Mouse (Mus musculus): Measurements from ENCODE around the gene Tbc1d24.

Gene Tbc1d24

DNA sequence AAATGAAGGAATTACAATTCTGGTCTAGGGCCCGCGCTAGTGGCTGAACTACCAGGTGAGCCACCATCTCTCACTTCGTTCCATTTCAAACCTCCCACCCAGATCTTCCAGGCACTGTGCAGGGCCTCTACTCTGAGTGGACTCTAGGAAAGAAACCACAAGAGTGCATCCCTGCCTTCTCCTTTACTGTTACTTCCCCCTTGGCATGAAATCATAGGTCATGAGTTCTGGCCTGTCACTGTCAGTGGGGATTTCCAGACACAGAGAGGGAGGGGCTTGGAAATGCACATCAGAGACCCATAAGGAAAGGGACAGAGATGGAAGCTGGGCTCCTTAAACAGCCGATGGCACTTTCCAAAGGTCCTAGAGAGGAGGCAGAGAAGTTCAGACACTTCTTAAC lies 33.6 kb downstream of the Tbc1d24 start:
- DNase-seq = no peak

DNA sequence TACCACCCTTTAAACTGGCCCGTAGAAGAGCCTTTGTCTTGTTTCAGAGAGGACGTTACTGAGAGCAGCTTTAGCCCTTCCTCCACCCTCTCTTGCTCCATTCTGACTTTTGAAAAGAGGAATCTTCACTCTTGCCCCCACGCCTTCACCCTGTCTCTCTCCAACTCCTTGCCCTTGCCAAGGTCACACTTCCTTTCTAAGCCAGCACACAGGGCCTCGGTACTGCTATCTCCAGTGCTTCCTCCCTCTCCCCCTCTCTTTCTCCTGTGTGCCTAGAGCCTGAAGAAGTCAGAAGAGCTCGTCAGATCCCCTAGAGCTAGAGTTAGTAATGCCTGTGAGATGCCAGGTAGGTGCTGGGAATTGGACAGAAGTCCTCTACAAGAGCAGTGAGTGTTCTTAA lies 34.6 kb downstream of the Tbc1d24 start:
- no peak for DNase-seq

DNA sequence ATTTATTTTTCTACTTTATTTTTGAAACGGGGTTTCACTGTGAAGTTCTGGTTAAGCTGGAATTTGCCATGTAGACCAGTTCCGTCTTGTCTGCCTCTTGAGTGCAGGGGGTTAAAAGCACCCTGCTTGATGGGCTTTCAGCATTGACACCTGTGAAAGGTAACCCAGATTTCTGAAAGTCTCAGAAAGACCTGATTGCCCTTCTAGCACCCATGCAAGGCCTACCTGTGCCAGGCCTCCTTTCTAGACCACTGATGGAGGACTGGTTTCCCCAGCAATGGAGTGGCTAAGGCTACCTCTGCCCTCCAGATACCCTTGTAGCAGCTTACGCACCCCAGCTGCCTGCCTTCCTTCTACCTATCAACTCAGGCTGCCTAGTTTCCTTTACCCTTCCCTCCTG lies 35.2 kb downstream of the Tbc1d24 start:
- no peak for DNase-seq

DNA sequence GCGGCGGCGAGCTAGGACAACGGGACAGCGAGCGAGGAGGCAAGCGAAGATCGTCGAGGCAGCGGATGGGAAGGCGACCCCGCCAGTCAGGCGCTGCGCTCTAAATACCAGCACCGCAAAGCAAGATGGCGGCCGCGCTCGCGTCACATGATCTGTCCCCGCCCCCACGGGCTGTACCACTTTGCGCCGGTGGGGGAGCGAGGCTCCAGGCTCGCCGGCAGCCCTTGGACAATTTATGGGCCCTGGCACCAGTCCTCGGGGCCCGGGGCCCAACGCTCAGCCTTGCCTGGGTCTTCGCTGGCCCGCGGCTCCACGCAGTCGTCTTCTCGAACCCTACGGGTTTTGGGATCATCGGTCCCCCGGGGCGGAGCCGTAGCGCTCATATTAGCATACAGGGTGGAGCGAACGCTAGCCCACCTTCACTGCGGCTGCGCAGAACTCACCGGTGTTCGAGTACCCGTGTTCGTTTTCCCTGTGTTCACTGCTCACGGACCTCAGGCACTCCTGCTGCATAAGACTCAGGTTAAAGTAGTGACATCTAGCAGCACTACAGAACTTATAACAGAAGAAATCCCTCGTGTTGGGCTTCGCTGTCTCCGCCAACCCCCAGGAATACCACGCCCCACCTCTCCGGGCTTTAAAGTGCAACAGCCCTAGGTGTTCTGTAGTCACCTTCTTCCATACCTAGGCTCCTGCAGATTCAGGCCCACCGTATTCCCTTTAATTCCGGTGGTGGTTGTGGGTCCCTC lies 35.9 kb downstream of the Tbc1d24 start, which contains the start of gene Atp6v0c:
Gene Atp6v0c (minus strand): TSS at position 386 of the 749 bp plus-strand sequence.
- DNase-seq = peak; percentile 99

DNA sequence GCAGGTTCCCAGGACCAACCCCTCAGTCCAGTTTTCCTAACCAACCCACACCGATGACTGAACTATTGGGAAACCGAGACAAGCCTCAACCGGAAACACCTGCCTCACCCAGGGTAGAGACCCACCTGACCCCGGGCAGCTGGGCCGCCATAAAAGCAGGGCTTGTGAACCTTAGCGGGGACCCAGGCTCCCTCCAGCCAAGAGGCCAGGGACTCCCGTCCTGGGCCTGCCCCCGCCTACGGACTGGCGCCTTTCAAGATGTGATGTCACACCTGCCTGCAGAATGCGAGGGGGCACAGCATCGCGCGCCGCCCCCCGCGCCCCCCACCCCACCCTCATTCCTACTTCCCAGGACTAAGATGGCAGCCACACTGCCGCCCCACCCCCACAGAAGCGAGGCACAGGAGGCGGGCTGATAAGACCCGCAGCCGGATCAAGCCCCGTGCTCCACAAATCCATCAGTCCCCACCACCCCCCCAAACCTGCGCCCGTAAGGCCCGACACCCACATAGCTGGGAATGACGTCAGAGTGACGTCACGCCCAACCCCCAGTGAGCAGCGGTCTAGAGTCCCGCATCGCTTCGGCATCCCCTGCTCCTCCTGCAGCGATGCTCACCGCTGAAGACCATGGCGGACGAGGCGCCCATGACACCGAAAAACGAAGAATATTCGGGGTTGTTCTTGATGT lies 36.6 kb downstream of the Tbc1d24 start:
- peak; percentile 53 for DNase-seq

DNA sequence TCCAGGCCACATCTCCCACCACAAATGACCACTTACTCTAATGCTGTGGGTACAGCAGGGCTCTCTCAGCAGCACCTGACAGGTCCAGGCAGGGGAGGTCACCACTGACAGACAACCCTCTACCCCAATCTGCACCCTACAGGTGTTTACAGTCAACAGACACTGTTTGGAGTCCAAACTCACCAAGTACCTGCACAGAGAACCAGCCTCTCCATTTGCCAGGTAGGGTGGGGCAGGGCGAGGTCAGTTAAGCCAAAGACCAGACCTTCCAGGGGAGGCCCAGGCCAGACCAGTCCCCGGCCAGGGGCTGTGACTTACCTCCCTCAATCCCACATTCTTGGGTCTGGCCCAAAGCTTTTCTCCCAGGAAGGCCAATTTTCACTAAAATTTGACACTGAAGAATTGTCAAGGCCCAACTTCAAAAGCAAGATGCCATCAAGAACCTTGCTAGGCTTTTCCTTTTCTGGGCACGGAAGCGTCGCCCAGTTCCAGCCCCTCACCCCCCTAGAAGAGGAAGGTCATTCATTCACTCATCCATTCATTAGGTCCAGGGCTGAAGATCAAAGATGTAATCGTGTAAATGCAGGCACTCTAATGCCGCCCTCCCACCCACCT lies 37.4 kb downstream of the Tbc1d24 start:
- peak; percentile 28 for DNase-seq

DNA sequence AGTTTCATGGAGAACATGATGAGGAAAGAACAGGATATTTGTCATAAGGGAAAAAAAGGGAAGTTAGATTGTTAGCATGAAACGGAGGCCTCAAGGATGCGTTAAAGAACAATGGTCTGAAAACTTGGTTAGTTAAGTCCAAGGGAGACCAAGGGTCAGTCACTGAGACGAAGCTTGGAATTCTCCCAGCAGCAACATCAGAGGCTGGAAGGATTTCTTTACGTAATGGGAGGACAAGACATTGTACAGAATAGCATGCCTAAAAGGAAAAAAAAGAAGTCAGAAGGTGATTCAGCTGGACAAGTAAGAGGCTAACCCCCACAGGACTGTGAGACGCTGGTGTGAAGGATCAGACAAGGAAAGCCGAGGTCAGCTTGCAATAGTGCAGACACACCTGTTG lies 38.2 kb downstream of the Tbc1d24 start:
- peak; percentile 35 for DNase-seq

DNA sequence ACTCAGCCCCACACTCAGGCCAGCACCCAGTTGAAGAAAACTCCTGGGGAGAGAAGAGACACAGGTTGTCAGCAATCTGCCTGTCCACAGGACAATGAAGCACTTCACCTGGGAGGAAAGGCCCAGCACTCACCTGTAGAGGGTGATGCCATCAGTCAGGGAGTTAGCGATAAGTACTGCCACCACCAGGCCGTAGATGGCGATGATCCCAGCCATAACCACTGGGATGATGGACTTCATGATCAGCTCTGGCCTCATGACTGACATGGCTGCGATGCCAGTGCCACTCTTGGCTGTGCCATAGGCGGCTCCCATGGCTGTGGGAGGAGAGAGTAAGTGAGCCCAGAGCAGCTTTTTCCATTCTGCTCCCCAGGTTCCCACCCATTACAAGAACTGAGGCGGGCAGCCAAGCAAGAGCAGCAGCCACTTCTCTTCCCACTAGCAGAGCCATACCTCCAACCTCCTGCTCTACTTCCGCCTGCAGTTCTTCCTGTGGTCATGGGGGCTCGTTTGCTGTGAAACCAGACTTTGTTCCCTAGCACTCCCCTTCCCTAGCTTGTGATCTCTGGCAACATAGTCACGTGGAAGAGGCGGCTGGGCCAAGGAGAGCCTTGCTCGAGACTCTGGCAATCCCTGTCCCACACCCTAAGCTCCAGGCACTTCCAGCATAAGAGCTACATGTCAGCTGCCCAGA lies 40.6 kb downstream of the Tbc1d24 start:
- peak; percentile 64 for DNase-seq

DNA sequence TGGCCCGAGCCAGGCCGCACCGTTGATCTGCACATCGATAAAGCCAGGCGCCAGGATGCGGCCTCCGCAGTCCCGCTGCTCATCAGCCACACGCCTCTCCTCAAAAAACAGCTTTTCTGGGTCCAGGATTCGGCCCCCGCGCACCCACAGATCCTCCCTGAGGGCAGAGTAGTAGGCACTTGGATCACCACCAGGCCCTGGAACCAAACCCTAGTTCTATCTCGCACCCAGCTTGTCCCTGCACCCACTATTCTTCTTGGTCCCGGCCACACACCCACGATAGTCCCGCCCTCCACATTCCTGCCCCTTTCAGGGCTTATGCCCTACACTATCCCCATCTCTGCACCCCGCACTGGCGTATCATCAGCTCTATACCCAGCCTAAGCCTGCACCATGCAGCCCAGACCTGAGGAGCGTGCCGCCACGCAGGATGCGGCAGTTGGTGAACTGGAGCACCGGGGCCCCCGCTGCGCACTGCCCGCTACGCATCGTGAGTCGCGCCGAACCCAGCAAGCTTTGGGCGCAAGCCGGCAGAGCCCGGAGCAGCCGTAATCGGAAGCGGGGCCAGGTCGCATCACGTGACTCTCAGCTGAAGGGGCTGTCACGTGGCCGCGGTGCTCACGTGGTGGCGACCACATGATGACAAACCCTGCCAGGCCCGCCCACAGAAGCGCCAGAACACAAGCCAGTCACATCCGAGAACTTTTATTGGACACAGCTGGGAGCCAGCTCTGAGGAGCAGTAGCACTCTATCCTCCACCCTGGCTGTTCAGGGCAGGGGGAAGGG lies 42.0 kb downstream of the Tbc1d24 start, which contains the start of gene Amdhd2:
Gene Amdhd2 (minus strand): TSS at position 591 of the 787 bp plus-strand sequence.
- peak; percentile 99 for DNase-seq

DNA sequence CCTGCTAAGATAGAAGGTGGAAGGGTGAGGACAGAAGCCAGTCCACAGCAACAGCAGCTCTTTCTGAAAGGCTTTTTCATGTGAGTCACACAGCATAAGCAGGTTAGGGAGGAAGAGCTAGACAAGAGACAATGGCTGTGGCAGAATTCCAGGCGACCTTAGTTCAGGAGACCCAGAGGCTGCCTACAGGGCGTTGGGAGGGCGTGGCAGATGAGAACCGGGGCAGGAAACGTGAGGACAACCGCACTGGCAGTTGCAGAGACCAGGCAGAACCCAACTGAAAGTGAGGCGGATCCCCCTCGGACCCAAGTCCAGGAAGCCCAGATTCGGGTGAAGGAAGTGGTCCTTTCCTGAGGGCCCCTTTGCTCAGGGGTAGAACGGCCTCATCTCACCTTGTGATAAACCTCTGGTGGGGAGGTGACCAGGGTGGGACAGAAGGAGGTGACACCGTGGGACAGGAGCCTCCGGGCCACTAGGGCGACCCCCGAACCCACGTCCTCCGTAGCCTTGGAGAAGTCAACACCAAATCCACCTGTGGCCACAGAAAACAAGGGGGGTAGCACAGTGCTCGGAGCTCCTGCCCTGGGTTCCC lies 42.7 kb downstream of the Tbc1d24 start:
- peak; percentile 81 for DNase-seq

DNA sequence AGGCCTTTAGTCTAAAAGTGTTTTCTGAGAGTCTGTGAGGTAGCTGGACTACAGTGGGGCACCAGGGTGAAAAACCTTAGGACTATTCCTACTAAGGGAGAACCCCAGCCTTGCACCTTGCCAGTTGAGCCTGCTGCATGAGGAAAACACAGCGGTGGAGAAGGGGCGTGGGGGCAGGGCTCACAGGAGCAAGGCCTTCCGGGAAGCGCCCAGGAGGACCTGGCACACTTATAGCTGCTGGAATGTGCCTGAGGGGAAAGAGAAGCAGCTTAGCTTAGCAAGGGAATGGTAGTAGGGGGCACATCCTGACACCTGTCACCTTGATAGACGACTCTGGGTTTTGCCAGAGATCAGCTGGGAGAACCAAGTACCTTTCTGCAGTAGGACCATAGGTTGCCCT lies 43.9 kb downstream of the Tbc1d24 start:
- DNase-seq = peak; percentile 32

DNA sequence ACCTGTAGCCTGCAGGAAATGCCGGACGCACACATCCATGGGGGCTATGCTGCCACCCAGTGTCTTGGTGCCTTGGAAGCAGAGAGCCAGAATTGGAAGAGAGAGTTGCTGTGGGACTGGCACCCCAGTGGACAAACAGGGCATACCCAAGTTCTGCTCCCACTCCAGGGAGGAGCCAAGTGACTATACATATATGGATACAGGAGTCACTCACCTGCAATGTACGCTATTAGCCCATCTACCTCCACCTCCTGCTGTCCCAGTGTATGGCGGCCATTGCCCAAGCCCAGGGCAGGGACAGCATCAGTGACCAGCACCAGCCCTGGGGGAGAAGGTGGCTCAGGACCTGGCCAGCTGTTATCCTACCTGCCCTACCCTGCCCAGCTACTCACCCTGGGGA lies 47.8 kb downstream of the Tbc1d24 start:
- DNase-seq = no peak

DNA sequence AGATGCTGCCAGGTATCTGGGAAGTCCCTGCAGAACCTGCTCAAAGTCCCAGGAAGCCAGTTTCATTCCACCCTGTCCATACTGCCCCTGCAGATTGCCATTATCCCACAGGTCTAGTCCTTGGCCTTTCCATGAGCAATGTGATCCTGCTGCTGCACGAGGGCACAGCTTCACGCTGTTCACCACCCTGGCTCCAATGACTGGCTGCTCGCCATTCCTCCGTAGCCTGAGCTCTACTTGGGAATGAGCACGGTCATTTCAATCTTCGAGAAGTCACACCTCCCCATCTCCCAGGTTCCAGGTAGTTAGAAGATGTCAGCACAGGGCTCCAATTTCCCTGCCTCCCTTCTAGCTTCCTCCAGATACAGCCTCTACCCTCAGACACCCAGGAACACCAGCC lies 48.2 kb downstream of the Tbc1d24 start:
- no peak for DNase-seq

DNA sequence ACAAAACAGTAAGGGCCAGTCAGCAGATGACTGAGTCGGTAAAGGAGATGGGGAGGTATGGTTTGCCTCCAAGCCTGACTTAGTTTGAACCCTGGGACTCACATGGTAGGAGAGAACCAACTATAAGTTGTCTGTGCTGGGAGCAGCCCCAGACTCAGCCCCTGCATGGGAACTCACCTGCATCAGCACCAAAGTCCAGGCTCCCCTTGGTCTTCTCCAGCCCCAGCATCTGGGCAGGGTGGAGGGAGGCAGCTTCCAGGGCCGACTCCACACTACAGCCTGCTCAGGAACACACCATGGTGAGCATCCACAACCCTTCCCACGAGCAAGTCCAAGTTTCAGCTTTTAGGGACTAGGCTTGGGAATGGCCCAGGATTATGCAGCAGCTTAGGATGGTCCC lies 49.0 kb downstream of the Tbc1d24 start:
- no peak for DNase-seq

DNA sequence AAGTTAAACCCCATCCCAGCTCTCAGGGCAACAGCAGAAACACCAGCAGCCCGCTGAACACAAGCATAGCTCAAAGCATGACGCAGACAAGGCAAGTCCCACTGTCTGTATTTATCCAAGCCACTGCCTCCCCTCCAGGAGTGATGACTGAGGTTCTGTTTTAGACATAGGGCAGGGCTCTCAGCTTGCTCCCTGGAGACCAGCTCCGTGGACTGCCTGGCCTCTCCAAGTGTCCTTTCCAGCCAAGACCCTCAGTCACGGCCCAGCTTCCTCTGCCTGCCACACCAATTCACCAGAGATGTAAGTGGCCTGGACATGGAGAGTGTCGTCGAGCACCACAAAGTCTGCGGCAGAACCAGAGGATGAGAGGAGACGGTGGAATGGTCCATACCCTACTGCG lies 49.6 kb downstream of the Tbc1d24 start:
- no peak for DNase-seq

DNA sequence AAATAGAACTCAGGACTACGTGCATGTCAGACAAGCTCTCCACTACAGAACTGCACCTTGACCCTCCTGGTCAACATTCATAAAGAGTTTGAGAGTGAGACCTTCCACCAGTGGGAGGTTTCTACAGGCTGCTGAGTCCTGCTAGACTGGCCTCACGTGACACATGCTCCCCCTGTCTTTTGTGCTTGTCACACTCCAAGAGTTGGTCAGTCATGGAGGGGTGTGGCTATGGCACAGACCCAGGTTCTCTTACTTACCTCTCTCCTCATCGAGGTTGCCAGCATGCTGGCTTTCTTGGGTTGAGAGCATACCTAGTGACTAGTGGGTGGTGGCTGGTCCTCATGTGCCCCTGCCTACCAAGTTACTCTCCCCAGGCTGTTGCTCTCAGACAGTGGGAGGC lies 50.9 kb downstream of the Tbc1d24 start:
- peak; percentile 81 for DNase-seq

DNA sequence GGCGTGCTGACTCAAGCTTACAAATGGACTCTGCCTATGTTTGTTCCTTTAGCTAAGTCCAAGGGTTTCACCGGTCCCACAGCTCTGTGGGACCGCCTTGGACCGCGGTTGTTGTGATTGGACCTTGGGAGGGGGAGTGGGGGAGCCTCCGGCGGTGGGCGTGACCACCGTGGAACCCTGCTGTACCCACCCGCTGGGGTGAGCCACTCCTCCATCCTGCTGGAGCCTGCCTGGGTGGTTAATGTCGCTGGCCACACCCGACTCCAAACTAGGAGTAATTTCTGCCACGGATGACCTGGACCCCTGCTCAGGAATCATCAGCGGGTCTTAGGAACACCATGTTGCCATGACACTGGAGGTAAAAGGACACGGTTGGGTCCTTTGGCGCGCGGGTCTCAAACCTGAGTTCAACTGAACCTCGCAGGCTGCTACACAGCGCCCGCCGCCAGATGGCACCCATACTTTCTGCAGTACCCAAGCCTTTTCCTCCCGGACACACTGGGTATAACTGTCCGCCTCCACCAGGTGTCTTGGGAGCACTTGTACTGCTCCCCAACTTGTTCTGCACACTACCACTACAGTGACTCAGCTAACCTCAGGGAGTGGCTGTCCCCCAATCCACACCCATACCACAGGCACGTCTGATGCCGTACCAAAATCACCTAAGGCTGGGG lies 53.3 kb downstream of the Tbc1d24 start:
- peak; percentile 88 for DNase-seq

DNA sequence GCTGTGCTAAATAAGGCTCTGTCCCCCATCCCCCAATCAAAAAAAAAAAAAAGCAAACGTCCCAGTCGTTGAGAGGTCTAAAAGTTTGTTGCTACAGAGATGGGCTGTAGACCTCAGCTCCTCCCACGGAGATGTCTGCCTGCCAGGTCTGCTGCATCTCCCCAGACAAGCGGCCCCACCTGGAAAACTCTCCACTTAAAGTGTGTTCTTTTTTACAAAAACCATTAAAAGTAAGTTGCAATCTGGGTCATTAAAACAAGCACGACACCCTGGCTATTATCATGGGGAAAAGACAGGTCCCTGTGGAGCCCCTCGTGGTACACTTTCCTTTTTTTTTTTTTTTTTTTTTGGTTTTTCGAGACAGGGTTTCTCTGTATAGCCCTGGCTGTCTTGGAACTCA lies 54.0 kb downstream of the Tbc1d24 start:
- no peak for DNase-seq

DNA sequence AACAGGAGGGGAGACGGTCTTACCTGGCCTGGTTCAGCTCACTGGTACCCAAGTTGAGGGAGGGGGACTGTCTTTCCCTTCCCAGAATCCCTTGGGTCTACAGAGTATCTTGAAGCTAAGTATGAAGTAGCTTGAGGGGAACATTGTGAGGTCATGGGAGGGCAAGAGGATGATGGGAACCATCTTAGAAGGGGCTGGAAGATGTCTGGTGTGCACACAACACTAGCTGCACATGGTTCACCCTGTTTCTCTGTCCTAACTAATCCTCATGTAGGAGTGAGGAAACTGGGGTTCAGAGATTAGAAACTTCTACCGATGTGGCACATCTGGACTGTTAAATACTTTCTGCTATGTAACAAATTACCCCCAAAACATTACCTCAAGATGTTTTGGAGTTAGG lies 54.5 kb downstream of the Tbc1d24 start, which contains the start of gene Pdpk1:
Gene Pdpk1 (minus strand): TSS at position 101 of the 400 bp plus-strand sequence.
- DNase-seq = no peak

DNA sequence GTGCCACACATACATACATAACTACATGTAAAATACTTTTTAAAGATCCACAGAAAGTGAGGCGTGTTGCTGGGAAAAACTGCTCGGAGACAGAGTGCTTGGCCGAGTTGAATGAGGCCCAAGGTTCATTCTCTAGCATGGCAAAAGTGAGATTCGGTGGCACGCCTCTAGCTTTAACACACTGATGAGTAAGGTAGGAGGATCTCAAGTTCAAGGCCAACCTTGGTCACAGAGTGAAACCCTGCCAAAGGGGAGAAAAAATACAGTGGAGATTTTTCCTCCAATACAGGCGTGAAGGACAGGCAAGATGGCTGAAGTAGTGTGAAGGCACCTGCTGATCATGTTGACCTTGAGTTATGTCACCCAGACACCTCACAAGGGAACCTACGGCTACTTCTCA lies 55.9 kb downstream of the Tbc1d24 start:
- DNase-seq = no peak

DNA sequence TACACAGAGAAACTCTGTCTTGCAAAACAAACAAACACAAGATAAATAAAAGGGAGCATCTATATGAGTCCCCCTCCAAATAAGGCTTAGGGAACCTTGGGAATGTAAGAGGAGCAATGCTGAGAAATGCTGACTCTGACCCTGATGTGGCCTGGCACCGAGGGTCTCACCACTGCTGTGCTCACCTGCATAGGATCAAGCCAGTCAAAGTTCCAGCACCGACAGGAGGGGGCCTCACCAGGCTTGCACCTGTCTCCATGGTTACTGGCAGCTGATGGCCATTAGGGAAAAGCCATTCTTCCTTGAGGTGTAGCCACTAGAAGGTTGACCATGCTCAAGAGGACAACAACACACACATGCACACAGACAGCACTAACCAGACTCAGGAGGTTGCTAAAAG lies 62.5 kb downstream of the Tbc1d24 start:
- DNase-seq = no peak

All from kidney, adult 18-20 months (tissue).